Mouse (Mus musculus) fibroblast of lung, adult 2 months (primary cell): ENCODE data around the gene Ranbp10.
A peak's percentile ranks its signal among the peaks of the same experiment; 100 is the strongest.
"Not testable (repeated sequence)": the region's sequence is repeated elsewhere in the genome, so short reads cannot be mapped to it uniquely, and the experiment has no call there.

Source experiments
- DNase-seq: peaks from one replicate; pipeline ENCODE4 v3.0.0-alpha.2; 2011; ENCODE audit warnings: low read depth

Ranbp10 gene

GRCm38 (mm10) chr8:105835318-105835717 is 8.2 kb upstream of the Ranbp10 start:
- peak; percentile 55 for DNase-seq

- DNase-seq, result not testable (repeated sequence)
These were observed 6.6 kb upstream of the Ranbp10 start for GRCm38 (mm10) chr8:105833740-105834139.

- no peak for DNase-seq
These were observed 771 bp downstream of the Ranbp10 start for GRCm38 (mm10) chr8:105826379-105826778.

GRCm38 (mm10) chr8:105825506-105825905 is 1.6 kb downstream of the Ranbp10 start:
- no peak for DNase-seq

GRCm38 (mm10) chr8:105820925-105821324 is 6.2 kb downstream of the Ranbp10 start:
- DNase-seq, result no peak

GRCm38 (mm10) chr8:105819659-105820058 is 7.5 kb downstream of the Ranbp10 start:
- no peak for DNase-seq

GRCm38 (mm10) chr8:105813241-105813640 is 13.9 kb downstream of the Ranbp10 start:
- no peak for DNase-seq

- DNase-seq, result no peak
These were observed 14.6 kb downstream of the Ranbp10 start for GRCm38 (mm10) chr8:105812511-105812910.

GRCm38 (mm10) chr8:105811543-105811942 is 15.6 kb downstream of the Ranbp10 start:
- DNase-seq, result no peak

GRCm38 (mm10) chr8:105811061-105811460 is 16.1 kb downstream of the Ranbp10 start:
- no peak for DNase-seq

- DNase-seq, result no peak
These were observed 16.8 kb downstream of the Ranbp10 start for GRCm38 (mm10) chr8:105810245-105810786.

- DNase-seq, result no peak
These were observed 18.7 kb downstream of the Ranbp10 start for GRCm38 (mm10) chr8:105808480-105808879.

- no peak for DNase-seq
These were observed 19.4 kb downstream of the Ranbp10 start for GRCm38 (mm10) chr8:105807766-105808165.

- no peak for DNase-seq
These were observed 21.2 kb downstream of the Ranbp10 start for GRCm38 (mm10) chr8:105805964-105806363.

GRCm38 (mm10) chr8:105805346-105805745 is 21.8 kb downstream of the Ranbp10 start:
- DNase-seq, result no peak

- no peak for DNase-seq
These were observed 22.4 kb downstream of the Ranbp10 start for GRCm38 (mm10) chr8:105804797-105805196.

GRCm38 (mm10) chr8:105801153-105801904 is 25.8 kb downstream of the Ranbp10 start:
- no peak for DNase-seq

- no peak for DNase-seq
These were observed 27.9 kb downstream of the Ranbp10 start for GRCm38 (mm10) chr8:105799091-105799812.

GRCm38 (mm10) chr8:105798408-105798807 is 28.7 kb downstream of the Ranbp10 start:
- no peak for DNase-seq

- DNase-seq, result no peak
These were observed 31.4 kb downstream of the Ranbp10 start for GRCm38 (mm10) chr8:105795785-105796184.

GRCm38 (mm10) chr8:105794009-105794598 is 33.0 kb downstream of the Ranbp10 start:
- no peak for DNase-seq

GRCm38 (mm10) chr8:105793331-105793730 is 33.8 kb downstream of the Ranbp10 start:
- DNase-seq, result no peak

GRCm38 (mm10) chr8:105789626-105790025 is 37.5 kb downstream of the Ranbp10 start:
- no peak for DNase-seq
